Comparison of ENCODE assay signal across 33 mouse cellular contexts in genomic region chr14:75628870-75629269, GRCm38 (mm10). TPM values are rescaled to one million over a fixed set of nuclear protein-coding genes. Genes with fewer than 3 reads are reported as not detected.
DNase-seq lines count a peak whose midpoint lies in the region; ATAC-seq and TF ChIP-seq lines count a peak whose summit lies in the region.
"Had no signal": no experiment of that assay in that cellular context is flagged by ENCODE, and none has a peak within 500 bp of the region (broad histone marks: within the 10 kb centered on the region; RNA-seq: fewer than 3 reads in every experiment).

No protein-coding gene starts in this region.

- 0 out of 2 replicates have a peak, but pooled peaks cover 10% of the 10 kb centered on the region for H3K4me1 ChIP-seq in liver, embryonic 12.5 days
- no peaks in the 10 kb centered on the region for H3K4me1 ChIP-seq in liver, postnatal 0 days (ENCODE audit: insufficient read depth)
- H3K4me1 ChIP-seq in G1E (ENCODE audit: insufficient read depth, low read depth, low read length), result peaks cover 5% of the 10 kb centered on the region; the same call in 1 of the 2 replicates
- H3K4me1 ChIP-seq: embryonic facial prominence, embryonic 10.5 days; embryonic facial prominence, embryonic 13.5 days; forebrain, embryonic 12.5 days; forebrain, embryonic 15.5 days; heart, embryonic 12.5 days; heart, embryonic 15.5 days; hindbrain, embryonic 10.5 days; hindbrain, embryonic 13.5 days had no signal

- no peak for TF ChIP-seq EP300 in liver, postnatal 0 days (IDR thresholded peaks at IDR 0.05; ENCODE audit: low read depth)

- intact Hi-C loops in left cerebral cortex, postnatal 14 days (cut with DNase I), result no loop called here

- ATAC-seq in liver, embryonic 12.5 days, result no peak
- no peak for ATAC-seq in liver, postnatal 0 days
- peak; percentile 40; the same call in 1 of the 2 replicates for ATAC-seq in G1E (ENCODE audit: extremely low read depth, insufficient number of reproducible peaks, low FRiP score, poor library complexity, severe bottlenecking)
- ATAC-seq in megakaryocyte progenitor cell, adult 5-6 weeks (replicated peaks; ENCODE audit: poor library complexity), result peak; percentile 55
- ATAC-seq: CD4-positive, CD25-positive, alpha-beta regulatory T cell, adult 4 months; forebrain, embryonic 15.5 days; hindbrain, embryonic 16.5 days had no signal

- peak overlapping the region; percentile 8 for H3K4me2 ChIP-seq in liver, embryonic 12.5 days
- H3K4me2 ChIP-seq in liver, postnatal 0 days (ENCODE audit: low read depth, low read length), result no peak overlapping the region
- H3K4me2 ChIP-seq: embryonic facial prominence, embryonic 13.5 days; forebrain, embryonic 12.5 days; forebrain, embryonic 15.5 days; heart, embryonic 12.5 days; heart, embryonic 15.5 days; hindbrain, embryonic 13.5 days had no signal

- no peaks in the 10 kb centered on the region for H3K36me3 ChIP-seq in liver, embryonic 12.5 days
- H3K36me3 ChIP-seq in liver, postnatal 0 days (replicated peaks; ENCODE audit: insufficient read depth, low read length), result no peaks in the 10 kb centered on the region
- H3K36me3 ChIP-seq in G1E (replicated peaks), result no peaks in the 10 kb centered on the region
- H3K36me3 ChIP-seq: embryonic facial prominence, embryonic 10.5 days; embryonic facial prominence, embryonic 13.5 days; forebrain, embryonic 12.5 days; forebrain, embryonic 15.5 days; heart, embryonic 12.5 days; heart, embryonic 15.5 days; hindbrain, embryonic 10.5 days; hindbrain, embryonic 13.5 days had no signal

- H3K9ac ChIP-seq in liver, embryonic 12.5 days, result no peak overlapping the region
- H3K9ac ChIP-seq in liver, postnatal 0 days (replicated peaks), result no peak overlapping the region
- H3K9ac ChIP-seq: embryonic facial prominence, embryonic 13.5 days; forebrain, embryonic 12.5 days; forebrain, embryonic 15.5 days; heart, embryonic 12.5 days; heart, embryonic 15.5 days; hindbrain, embryonic 13.5 days had no signal

- no peak overlapping the region for H3K4me3 ChIP-seq in liver, embryonic 12.5 days
- no peak overlapping the region for H3K4me3 ChIP-seq in liver, postnatal 0 days (ENCODE audit: low read depth, low read length)
- no peak overlapping the region for H3K4me3 ChIP-seq in G1E (ENCODE audit: low read depth, low read length)
- H3K4me3 ChIP-seq: embryonic facial prominence, embryonic 10.5 days; embryonic facial prominence, embryonic 13.5 days; erythroblast, embryonic 14.5 days; forebrain, embryonic 12.5 days; forebrain, embryonic 15.5 days; heart, embryonic 12.5 days; heart, embryonic 15.5 days; hindbrain, embryonic 10.5 days; hindbrain, embryonic 13.5 days had no signal

- DNase-seq in liver, postnatal 0 days, result no peak
- no peak for DNase-seq in G1E (ENCODE audit: low spot score)
- DNase-seq in c-Kit-positive CD71-positive TER-119-positive erythroid progenitor cells, embryonic 14.5 days (ENCODE audit: low spot score), result no peak
- no peak for DNase-seq in left cerebral cortex, postnatal 14 days (ENCODE audit: low spot score in 2 of 2)
- DNase-seq: adrenal gland, adult 2 months; adrenal gland, postnatal 14 days; cerebellum, adult 11-12 months; cerebellum, adult 8-10 months; cerebellum, postnatal 10 days; cerebellum, postnatal 36 days; embryo, embryonic 11 days; gastrocnemius, postnatal 25 days; heart, adult 18-20 months; heart, postnatal 10 days; heart, postnatal 36 days had no signal

- no peak for TF ChIP-seq CTCF in liver, postnatal 0 days (IDR thresholded peaks at IDR 0.05; ENCODE audit: low read depth)
- TF ChIP-seq CTCF in G1E (IDR thresholded peaks at IDR 0.05; ENCODE audit: low read depth, low read length), result no peak

- H3K27ac ChIP-seq in liver, embryonic 12.5 days, result no peak overlapping the region
- H3K27ac ChIP-seq in liver, postnatal 0 days (ENCODE audit: low read depth), result no peak overlapping the region
- H3K27ac ChIP-seq: embryonic facial prominence, embryonic 10.5 days; embryonic facial prominence, embryonic 13.5 days; forebrain, embryonic 12.5 days; forebrain, embryonic 15.5 days; heart, embryonic 15.5 days; hindbrain, embryonic 10.5 days; hindbrain, embryonic 13.5 days had no signal

- no peaks in the 10 kb centered on the region for H3K9me3 ChIP-seq in liver, embryonic 12.5 days (replicated peaks)
- no peaks in the 10 kb centered on the region for H3K9me3 ChIP-seq in liver, postnatal 0 days (ENCODE audit: low read length)
- H3K9me3 ChIP-seq in G1E (replicated peaks), result no peaks in the 10 kb centered on the region
- H3K9me3 ChIP-seq: embryonic facial prominence, embryonic 10.5 days; embryonic facial prominence, embryonic 13.5 days; forebrain, embryonic 12.5 days; forebrain, embryonic 15.5 days; heart, embryonic 12.5 days; heart, embryonic 15.5 days; hindbrain, embryonic 10.5 days; hindbrain, embryonic 13.5 days had no signal

- no peaks in the 10 kb centered on the region for H3K27me3 ChIP-seq in liver, embryonic 12.5 days (replicated peaks)
- no peaks in the 10 kb centered on the region for H3K27me3 ChIP-seq in liver, postnatal 0 days (ENCODE audit: insufficient read depth, low read length)
- H3K27me3 ChIP-seq in G1E (ENCODE audit: insufficient read depth, low read length), result peaks cover 4% of the 10 kb centered on the region
- H3K27me3 ChIP-seq: embryonic facial prominence, embryonic 13.5 days; forebrain, embryonic 12.5 days; forebrain, embryonic 15.5 days; heart, embryonic 12.5 days; heart, embryonic 15.5 days; hindbrain, embryonic 13.5 days had no signal

- 20% methylated on average over 8 of the region's 8 CpGs for WGBS in liver, embryonic 12.5 days (ENCODE audit: insufficient replicate concordance)
- 51% methylated on average over 8 of the region's 8 CpGs for WGBS in liver, postnatal 0 days (ENCODE audit: insufficient replicate concordance)

RNA-seq across cellular contexts. Expression of gene Erich6b, which starts 13.2 kb away (rescaled TPM):
- not detected in 2 replicates for polyA plus RNA-seq in liver, embryonic 12.5 days (2016; fragmentation: Nextera tagmentation; extraction: Ambion mirVana)
- polyA plus RNA-seq in liver, postnatal 0 days (2015; fragmentation: Nextera tagmentation; extraction: Ambion mirVana), result not detected in 2 replicates
- total RNA-seq in G1E (2014; fragmentation: Nextera tagmentation) (not detected in 2 replicates), G1E (2017) (0.17 TPM in 1 of 2 replicates, not detected in the other)
- polyA plus RNA-seq in G1E (2012), result not detected in 2 replicates
- total RNA-seq in megakaryocyte progenitor cell, adult 5-6 weeks (2015), result not detected in 2 replicates
- not detected in 2 replicates for total RNA-seq in megakaryocyte progenitor cell, adult 5-6 weeks (2017)
- total RNA-seq in left cerebral cortex, postnatal 14 days (2021), result not detected
- total RNA-seq: adrenal gland, adult 2 months; adrenal gland, postnatal 14 days; adrenal gland, postnatal 4 days; gastrocnemius, adult 8-10 months; gastrocnemius, postnatal 25 days; heart, adult 18-20 months; heart, postnatal 10 days; heart, postnatal 36 days had no signal
- polyA plus RNA-seq: adrenal gland, adult 2 months; C2C12; CD4-positive, CD25-positive, alpha-beta regulatory T cell, adult 4 months; cortical plate, adult 2 months; embryonic facial prominence, embryonic 10.5 days; embryonic facial prominence, embryonic 13.5 days; erythroblast, embryonic 14.5 days; forebrain, embryonic 12.5 days; forebrain, embryonic 15.5 days; gonadal fat pad, adult 2 months; heart, embryonic 12.5 days; heart, embryonic 15.5 days; hindbrain, embryonic 10.5 days; hindbrain, embryonic 13.5 days; hindbrain, embryonic 16.5 days had no signal

RNA-seq across cellular contexts. Expression of gene Spert, which starts 36.0 kb away (rescaled TPM):
- not detected in 2 replicates for polyA plus RNA-seq in liver, embryonic 12.5 days (2016; fragmentation: Nextera tagmentation; extraction: Ambion mirVana)
- not detected in 2 replicates for polyA plus RNA-seq in liver, postnatal 0 days (2015; fragmentation: Nextera tagmentation; extraction: Ambion mirVana)
- total RNA-seq in G1E (2014; fragmentation: Nextera tagmentation), result not detected in 2 replicates
- 0.06 and 0.66 TPM in 2 replicates for total RNA-seq in G1E (2017)
- polyA plus RNA-seq in G1E (2012), result not detected in 2 replicates
- total RNA-seq in megakaryocyte progenitor cell, adult 5-6 weeks (2015), result not detected in 2 replicates
- total RNA-seq in megakaryocyte progenitor cell, adult 5-6 weeks (2017), result not detected in 2 replicates
- not detected for total RNA-seq in left cerebral cortex, postnatal 14 days (2021)
- total RNA-seq: adrenal gland, adult 2 months; adrenal gland, postnatal 14 days; adrenal gland, postnatal 4 days; gastrocnemius, adult 8-10 months; gastrocnemius, postnatal 25 days; heart, adult 18-20 months; heart, postnatal 10 days; heart, postnatal 36 days had no signal
- polyA plus RNA-seq: adrenal gland, adult 2 months; C2C12; CD4-positive, CD25-positive, alpha-beta regulatory T cell, adult 4 months; cortical plate, adult 2 months; embryonic facial prominence, embryonic 10.5 days; embryonic facial prominence, embryonic 13.5 days; forebrain, embryonic 12.5 days; forebrain, embryonic 15.5 days; heart, embryonic 12.5 days; heart, embryonic 15.5 days; hindbrain, embryonic 10.5 days; hindbrain, embryonic 13.5 days; hindbrain, embryonic 16.5 days had no signal

Comparison
In these comparisons a context has a peak if more than half of its experiments do, and no peak if none do; other contexts are left out.
1. ATAC-seq: peak in G1E (single experiment) and megakaryocyte progenitor cell, adult 5-6 weeks (single experiment); none in liver, embryonic 12.5 days (single experiment) and liver, postnatal 0 days (single experiment).